ENCODE assay signal across 16 mouse cellular contexts in genomic region chr11:18709628-18710027, GRCm38 (mm10).
"Had no signal": no experiment of that assay in that cellular context is flagged by ENCODE, and none has a peak within 500 bp of the region (broad histone marks: within the 10 kb centered on the region; RNA-seq: fewer than 3 reads in every experiment).

No protein-coding gene starts in this region.

- DNase-seq: retina, postnatal 1 day; right cerebral cortex, adult 18-20 months; right cerebral cortex, postnatal 14 days; right cerebral cortex, postnatal 25 days; right cerebral cortex, postnatal 4 days; spleen, adult 18-20 months; thymus, adult 18-20 months; thymus, adult 2 months; thymus, postnatal 14 days; thymus, postnatal 25 days; thymus, postnatal 36 days; thymus, postnatal 4 days had no signal

- H3K4me2 ChIP-seq: neural tube, embryonic 13.5 days; neural tube, embryonic 15.5 days; stomach, embryonic 15.5 days had no signal

- H3K27ac ChIP-seq: neural tube, embryonic 13.5 days; neural tube, embryonic 15.5 days; stomach, embryonic 15.5 days; stomach, postnatal 0 days had no signal

- H3K4me1 ChIP-seq: stomach, embryonic 15.5 days had no signal

- H3K36me3 ChIP-seq: neural tube, embryonic 13.5 days; neural tube, embryonic 15.5 days; stomach, embryonic 15.5 days had no signal

- H3K4me3 ChIP-seq: neural tube, embryonic 13.5 days; neural tube, embryonic 15.5 days; stomach, embryonic 15.5 days had no signal

- H3K27me3 ChIP-seq: neural tube, embryonic 13.5 days; neural tube, embryonic 15.5 days; stomach, embryonic 15.5 days had no signal

- H3K9me3 ChIP-seq: neural tube, embryonic 13.5 days; neural tube, embryonic 15.5 days; stomach, embryonic 15.5 days had no signal

- H3K9ac ChIP-seq: neural tube, embryonic 13.5 days; neural tube, embryonic 15.5 days; stomach, embryonic 15.5 days had no signal
